Mouse (Mus musculus): Measurements from ENCODE around the gene Gphn.

- TF ChIP-seq MAFK (IDR thresholded peaks at IDR 0.05; ENCODE audit: insufficient read depth, low read depth, low read length): no peak
- TF ChIP-seq HCFC1 (IDR thresholded peaks at IDR 0.05; ENCODE audit: borderline replicate concordance, insufficient read depth, low read length): no peak
- no peak for TF ChIP-seq ZNF384 (IDR thresholded peaks at IDR 0.05; ENCODE audit: low read depth, low read length)
Measured at GRCm38 (mm10) chr12:78682279-78682678, 456.1 kb downstream of the Gphn start.

All from ES-E14 (cell line).